Mouse (Mus musculus) regulatory T cell (primary cell): Measurements from ENCODE around the gene Myd88.

ENCODE experiments used
- in situ Hi-C: fragments of 300-600 bp; cut with MboI, MseI; formaldehyde crosslinking; loops from one replicate; pipeline ENCODE4 v1.15.1; 2025; ENCODE audit warnings: high pct_unique_total_duplicates

Myd88 gene

DNA sequence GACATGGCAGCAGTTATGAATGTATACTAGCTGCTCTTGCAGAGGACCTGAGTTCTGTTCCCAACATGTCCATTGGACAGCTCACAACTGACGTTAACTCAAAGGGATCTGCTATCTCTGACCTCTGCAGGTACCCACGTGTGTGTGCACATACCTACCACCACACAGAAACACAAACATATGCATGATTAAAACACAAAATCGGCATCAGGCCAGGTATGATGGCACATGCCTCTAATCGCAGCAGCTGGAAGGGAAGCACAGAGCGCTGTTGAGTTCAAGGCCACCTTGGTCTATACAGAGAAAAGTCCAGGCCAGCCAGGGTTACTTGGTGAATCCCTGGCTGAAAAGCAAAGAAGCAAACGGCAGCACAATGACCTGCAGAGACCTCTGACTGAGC lies 43.5 kb downstream of the Myd88 start:
- in situ Hi-C loops, result no loop called here

DNA sequence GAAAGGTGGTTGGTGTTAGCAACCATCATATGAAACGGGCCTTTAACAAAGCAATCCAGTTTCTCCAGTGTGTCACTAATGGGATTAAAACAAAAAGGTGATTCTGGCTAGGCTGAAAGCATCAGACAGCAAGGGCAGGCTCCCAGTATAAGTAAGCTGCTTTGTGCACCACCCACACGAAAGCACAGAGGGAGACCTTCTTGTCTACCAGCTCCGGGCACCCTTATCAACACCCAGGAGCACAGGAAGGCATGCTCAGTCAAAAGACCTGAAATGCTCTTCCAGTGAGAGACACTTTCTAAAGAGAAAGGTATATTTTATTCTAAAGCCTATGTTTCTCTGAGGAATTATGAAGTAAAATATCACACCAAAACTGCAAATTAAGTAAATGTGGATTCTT lies 50.4 kb downstream of the Myd88 start:
- in situ Hi-C loops, result no loop called here
